Mouse (Mus musculus): ENCODE measurements around the gene Tcerg1l. TPM values are rescaled to one million over a fixed set of nuclear protein-coding genes. Genes with fewer than 3 reads are reported as not detected.
A peak's percentile ranks its signal among the peaks of the same experiment; 100 is the strongest.

The Tcerg1l gene
- total RNA-seq, 2 experiments from 2014 or later: 1.2 TPM; not detected in 1

- no peak for ATAC-seq (replicated peaks; ENCODE audit: poor library complexity)
Measured at GRCm38 (mm10) chr7:138367570-138367969, 30.0 kb downstream of the Tcerg1l start.

GRCm38 (mm10) chr7:138365519-138365918 is 32.0 kb downstream of the Tcerg1l start:
- ATAC-seq (replicated peaks; ENCODE audit: poor library complexity): no peak

GRCm38 (mm10) chr7:138357475-138357874 is 40.1 kb downstream of the Tcerg1l start:
- no peak for ATAC-seq (replicated peaks; ENCODE audit: poor library complexity)

GRCm38 (mm10) chr7:138356655-138357449 is 40.7 kb downstream of the Tcerg1l start:
- no peak for ATAC-seq (replicated peaks; ENCODE audit: poor library complexity)

GRCm38 (mm10) chr7:138345451-138345850 is 52.1 kb downstream of the Tcerg1l start:
- no peak for ATAC-seq (replicated peaks; ENCODE audit: poor library complexity)

GRCm38 (mm10) chr7:138338451-138338850 is 59.1 kb downstream of the Tcerg1l start:
- no peak for ATAC-seq (replicated peaks; ENCODE audit: poor library complexity)

GRCm38 (mm10) chr7:138337946-138338345 is 59.6 kb downstream of the Tcerg1l start:
- ATAC-seq (replicated peaks; ENCODE audit: poor library complexity): no peak

- peak; percentile 87 for ATAC-seq (replicated peaks; ENCODE audit: poor library complexity)
Measured at GRCm38 (mm10) chr7:138332504-138333168, 64.9 kb downstream of the Tcerg1l start.

- no peak for ATAC-seq (replicated peaks; ENCODE audit: poor library complexity)
Measured at GRCm38 (mm10) chr7:138331266-138331665, 66.3 kb downstream of the Tcerg1l start.

GRCm38 (mm10) chr7:138328637-138329036 is 68.9 kb downstream of the Tcerg1l start:
- no peak for ATAC-seq (replicated peaks; ENCODE audit: poor library complexity)

GRCm38 (mm10) chr7:138326760-138327159 is 70.8 kb downstream of the Tcerg1l start:
- no peak for ATAC-seq (replicated peaks; ENCODE audit: poor library complexity)

GRCm38 (mm10) chr7:138313733-138314132 is 83.8 kb downstream of the Tcerg1l start:
- ATAC-seq (replicated peaks; ENCODE audit: poor library complexity): no peak

GRCm38 (mm10) chr7:138306126-138306525 is 91.4 kb downstream of the Tcerg1l start:
- ATAC-seq (replicated peaks; ENCODE audit: poor library complexity): no peak

- ATAC-seq (replicated peaks; ENCODE audit: poor library complexity): no peak
Measured at GRCm38 (mm10) chr7:138284790-138285189, 112.7 kb downstream of the Tcerg1l start.

GRCm38 (mm10) chr7:138275263-138275662 is 122.3 kb downstream of the Tcerg1l start:
- ATAC-seq (replicated peaks; ENCODE audit: poor library complexity): no peak

- no peak for ATAC-seq (replicated peaks; ENCODE audit: poor library complexity)
Measured at GRCm38 (mm10) chr7:138271328-138271727, 126.2 kb downstream of the Tcerg1l start.

- no peak for ATAC-seq (replicated peaks; ENCODE audit: poor library complexity)
Measured at GRCm38 (mm10) chr7:138269386-138269785, 128.1 kb downstream of the Tcerg1l start.

- ATAC-seq (replicated peaks; ENCODE audit: poor library complexity): no peak
Measured at GRCm38 (mm10) chr7:138267976-138268646, 129.4 kb downstream of the Tcerg1l start.

GRCm38 (mm10) chr7:138248612-138249011 is 148.9 kb downstream of the Tcerg1l start:
- ATAC-seq (replicated peaks; ENCODE audit: poor library complexity): no peak

GRCm38 (mm10) chr7:138248176-138248575 is 149.4 kb downstream of the Tcerg1l start:
- peak; percentile 76 for ATAC-seq (replicated peaks; ENCODE audit: poor library complexity)

GRCm38 (mm10) chr7:138246684-138247083 is 150.8 kb downstream of the Tcerg1l start:
- peak; percentile 41 for ATAC-seq (replicated peaks; ENCODE audit: poor library complexity)

- ATAC-seq (replicated peaks; ENCODE audit: poor library complexity): peak; percentile 54
Measured at GRCm38 (mm10) chr7:138242229-138242628, 155.3 kb downstream of the Tcerg1l start.
